27 mouse cellular contexts compared by ENCODE assay signal in the genomic region with DNA sequence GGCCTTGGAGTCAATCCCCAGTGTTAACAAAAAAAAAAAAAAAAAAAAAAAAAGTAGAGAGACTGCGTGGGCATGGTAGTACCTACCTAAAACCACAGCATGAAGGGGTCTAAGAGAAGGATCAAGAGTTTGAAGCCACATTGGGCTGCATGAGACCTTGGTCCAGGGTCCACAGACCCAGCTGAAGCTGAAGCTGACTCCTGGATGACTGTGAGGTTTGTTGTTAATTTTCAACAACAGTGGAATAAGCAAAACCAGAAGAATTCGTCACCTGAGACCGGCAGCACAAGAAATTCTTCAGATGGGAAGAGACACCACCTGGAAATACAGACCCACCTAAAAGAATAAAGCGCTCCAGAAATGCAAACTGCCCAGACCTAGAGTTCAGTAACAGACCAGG.
"Had no signal": no experiment of that assay in that cellular context is flagged by ENCODE, and none has a peak within 500 bp of the region (broad histone marks: within the 10 kb centered on the region; RNA-seq: fewer than 3 reads in every experiment).

No protein-coding gene starts in this region.

- DNase-seq: cerebellum, adult 2 months; cerebellum, adult 8-10 months; cerebellum, adult 9-10 months; cerebellum, adult 9-11 months; cerebellum, postnatal 10 days; cerebellum, postnatal 14 days; cerebellum, postnatal 25 days; cerebellum, postnatal 36 days; embryo, embryonic 11 days; forebrain, postnatal 0 days; gastrocnemius, adult 2 months; gastrocnemius, postnatal 10 days; gastrocnemius, postnatal 14 days; gastrocnemius, postnatal 25 days; gastrocnemius, postnatal 36 days; heart, adult 11 months; heart, adult 18-20 months; heart, adult 2 months had no signal

- H3K27ac ChIP-seq: embryonic facial prominence, embryonic 10.5 days; embryonic facial prominence, embryonic 12.5 days; embryonic facial prominence, embryonic 13.5 days; embryonic facial prominence, embryonic 15.5 days; forebrain, embryonic 10.5 days; forebrain, embryonic 12.5 days; forebrain, embryonic 13.5 days; forebrain, embryonic 15.5 days; gastrocnemius, adult 2 months; heart, adult 2 months had no signal

- H3K4me1 ChIP-seq: embryonic facial prominence, embryonic 12.5 days; embryonic facial prominence, embryonic 13.5 days; forebrain, embryonic 12.5 days had no signal

- H3K4me3 ChIP-seq: embryonic facial prominence, embryonic 10.5 days; embryonic facial prominence, embryonic 12.5 days; embryonic facial prominence, embryonic 13.5 days; embryonic facial prominence, embryonic 15.5 days; erythroblast, embryonic 14.5 days; forebrain, embryonic 10.5 days; forebrain, embryonic 12.5 days; forebrain, embryonic 13.5 days; forebrain, embryonic 15.5 days; gastrocnemius, adult 2 months; heart, adult 2 months had no signal

- H3K27me3 ChIP-seq: embryonic facial prominence, embryonic 12.5 days; embryonic facial prominence, embryonic 13.5 days; embryonic facial prominence, embryonic 15.5 days; forebrain, embryonic 12.5 days; forebrain, embryonic 13.5 days; forebrain, embryonic 15.5 days had no signal

- H3K36me3 ChIP-seq: embryonic facial prominence, embryonic 10.5 days; embryonic facial prominence, embryonic 12.5 days; embryonic facial prominence, embryonic 15.5 days; forebrain, embryonic 12.5 days; forebrain, embryonic 15.5 days had no signal
